Mouse (Mus musculus): ENCODE measurements around the gene Rhox4c.
"Not testable (repeated sequence)": the region's sequence is repeated elsewhere in the genome, so short reads cannot be mapped to it uniquely, and the experiment has no call there.

Gene Rhox4c

GRCm38 (mm10) chrX:37480037-37480436, at the start of gene Rhox4c:
TSS of gene Rhox4c (plus strand) at chrX:37480337.
- not testable (repeated sequence) for DNase-seq (ENCODE audit: low spot score in 2 of 2)

DNA sequence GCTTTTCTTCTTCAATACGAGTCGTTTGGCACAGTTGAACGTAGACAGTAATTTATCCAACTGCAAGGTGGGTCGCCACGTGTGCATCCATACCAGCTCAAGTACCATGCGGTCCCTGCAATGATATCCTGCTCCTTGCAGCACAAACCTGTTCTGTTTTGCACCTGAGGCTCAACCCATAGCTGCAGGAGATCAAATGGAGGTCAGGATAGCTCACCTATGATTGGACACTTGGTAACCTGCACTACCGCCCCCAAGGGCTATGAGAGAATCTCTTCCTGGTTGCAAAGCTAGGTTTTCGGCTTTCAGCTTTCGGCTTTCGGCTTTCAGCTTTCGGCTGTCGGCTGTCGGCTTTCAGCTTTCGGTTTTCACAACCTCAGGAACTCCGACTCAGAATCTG, 47.9 kb upstream of the Rhox4c start, which contains the start of gene Rhox4b:
Gene Rhox4b, plus strand, starts transcription at position 301 of the 400 bp plus-strand sequence.
- not testable (repeated sequence) for DNase-seq (ENCODE audit: low spot score in 2 of 2)

DNA sequence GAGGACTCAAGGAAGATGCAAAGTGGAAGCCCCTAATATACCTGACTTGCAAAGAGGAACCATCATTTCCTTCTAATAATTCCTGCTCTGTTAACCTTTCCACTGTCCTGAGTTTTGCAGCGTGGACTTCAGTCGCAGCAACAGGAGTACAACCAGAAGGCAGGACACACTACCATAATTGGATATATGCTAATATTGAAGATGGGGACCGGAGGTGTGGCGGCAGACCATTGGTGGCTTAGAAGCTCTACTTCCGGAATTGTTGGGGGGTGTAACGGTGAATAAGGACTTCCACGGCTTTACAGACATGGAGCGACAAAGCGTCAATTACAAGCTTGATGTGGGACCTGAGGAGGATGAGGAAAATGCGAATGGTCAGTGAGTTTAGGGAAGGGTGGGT, 26.8 kb upstream of the Rhox4c start, which contains the start of gene Rhox2c:
Gene Rhox2c, plus strand, starts transcription at position 301 of the 400 bp plus-strand sequence.
- not testable (repeated sequence) for DNase-seq (ENCODE audit: low spot score in 2 of 2)

DNA sequence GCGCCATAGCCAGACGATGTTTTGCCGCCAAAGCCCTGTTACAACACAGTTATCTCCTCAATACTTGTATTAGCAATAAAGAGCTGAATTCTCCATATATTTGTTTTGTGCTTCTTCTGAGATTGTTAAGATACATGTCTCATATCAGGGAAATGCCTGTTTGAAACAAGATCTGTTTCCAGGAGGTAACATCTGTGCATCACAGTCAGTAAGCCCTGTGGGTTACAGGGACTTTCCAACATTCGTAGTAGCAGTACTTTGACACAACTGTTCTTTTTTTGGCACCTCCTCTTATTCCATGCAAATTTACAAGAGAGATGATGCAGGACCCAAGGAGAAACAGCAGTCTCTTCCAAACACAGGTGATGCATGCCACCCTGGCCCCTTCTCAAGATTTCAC, 21.9 kb upstream of the Rhox4c start, which contains the start of gene Rhox3c:
Gene Rhox3c, plus strand, starts transcription at position 301 of the 400 bp plus-strand sequence.
- not testable (repeated sequence) for DNase-seq (ENCODE audit: low spot score in 2 of 2)

- not testable (repeated sequence) for DNase-seq (ENCODE audit: low spot score in 2 of 2)
Measured at GRCm38 (mm10) chrX:37514059-37514458, 33.9 kb downstream of the Rhox4c start, which contains the start of gene Rhox4d. TSS of gene Rhox4d (plus strand) at chrX:37514359.

- DNase-seq (ENCODE audit: low spot score in 2 of 2) = not testable (repeated sequence)
Measured at GRCm38 (mm10) chrX:37530152-37530551, 50.0 kb downstream of the Rhox4c start, which contains the start of gene Rhox2e. TSS of gene Rhox2e (plus strand) at chrX:37530452.
